Mouse (Mus musculus) kidney, postnatal 25 days (tissue): ENCODE measurements at regions not wholly inside any gene's neighbourhood (a gene's known extent, or its start where the extent isn't known, plus 50 kb on each side); places are given as distances from the start of the nearest gene placed in this dataset.
"Not testable (repeated sequence)": the region's sequence is repeated elsewhere in the genome, so short reads cannot be mapped to it uniquely, and the experiment has no call there.

Experiments
- DNase-seq, 2 experiments: peaks; one replicate each; pipeline ENCODE4 v3.0.0; 2021; ENCODE audit warnings: mixed read lengths in 2 of 2

GRCm38 (mm10) chr3:111402135-111402534, 1151.3 kb upstream of the Prmt6 start:
- peak in 1 of 2 experiments; percentile 24 for DNase-seq

DNA sequence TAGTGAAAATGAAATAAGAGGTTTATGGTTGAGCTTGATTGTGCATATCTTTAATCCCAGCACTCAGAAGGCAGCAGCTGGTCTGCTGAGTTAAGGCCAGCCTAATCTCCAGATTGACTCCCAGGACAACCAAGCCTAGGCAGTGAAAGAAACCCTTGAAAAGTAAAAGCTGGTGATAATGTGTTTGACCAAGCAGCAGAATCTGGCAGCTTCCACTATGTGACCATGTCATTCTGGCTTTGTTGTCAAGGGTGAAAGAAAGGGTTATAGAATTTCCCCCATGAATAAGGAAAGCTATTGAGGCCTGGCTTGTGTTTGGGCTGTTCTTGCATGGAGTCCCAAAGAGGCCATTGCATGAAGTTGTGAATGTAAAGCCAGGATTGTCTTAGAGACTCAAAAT, 1142.3 kb upstream of the Prmt6 start:
- no peak for DNase-seq

DNA sequence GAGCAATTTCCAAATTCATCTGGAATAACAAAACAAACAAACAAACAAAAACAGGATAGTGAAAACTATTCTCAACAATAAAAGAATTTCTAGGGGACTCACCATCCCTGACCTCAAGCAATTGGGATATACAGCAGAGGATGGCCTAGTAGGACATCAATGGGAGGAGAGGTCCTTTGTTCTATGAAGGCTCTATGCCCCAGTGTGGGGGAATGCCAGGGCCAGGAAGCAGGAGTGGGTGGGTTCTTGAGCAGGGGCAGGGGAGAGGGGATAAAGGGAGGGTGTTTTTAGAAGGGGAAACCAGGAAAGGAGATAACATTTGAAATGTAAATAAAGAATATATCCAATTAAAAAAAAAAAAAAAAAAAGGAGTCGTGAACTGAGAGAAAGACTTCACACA, 1141.9 kb upstream of the Prmt6 start:
- not testable (repeated sequence) for DNase-seq

DNA sequence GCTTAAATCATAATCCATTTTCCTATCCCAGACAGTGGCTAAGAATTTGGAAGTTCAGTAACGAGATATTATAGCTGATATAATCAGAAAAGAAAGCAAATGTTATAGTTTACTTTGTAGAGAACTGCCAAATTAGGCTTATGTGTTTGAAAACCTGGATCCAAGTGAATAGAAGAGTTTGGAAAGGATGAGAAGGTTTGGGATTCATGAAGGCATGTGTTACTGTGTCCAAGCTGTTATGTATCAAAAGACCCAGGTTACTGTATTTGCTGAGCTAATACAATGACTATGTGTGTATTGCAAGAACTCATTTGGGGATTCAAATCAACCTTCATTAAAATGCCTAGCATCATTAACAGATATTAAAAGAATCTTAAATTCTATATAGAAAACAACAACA, 1135.9 kb upstream of the Prmt6 start:
- no peak for DNase-seq

DNA sequence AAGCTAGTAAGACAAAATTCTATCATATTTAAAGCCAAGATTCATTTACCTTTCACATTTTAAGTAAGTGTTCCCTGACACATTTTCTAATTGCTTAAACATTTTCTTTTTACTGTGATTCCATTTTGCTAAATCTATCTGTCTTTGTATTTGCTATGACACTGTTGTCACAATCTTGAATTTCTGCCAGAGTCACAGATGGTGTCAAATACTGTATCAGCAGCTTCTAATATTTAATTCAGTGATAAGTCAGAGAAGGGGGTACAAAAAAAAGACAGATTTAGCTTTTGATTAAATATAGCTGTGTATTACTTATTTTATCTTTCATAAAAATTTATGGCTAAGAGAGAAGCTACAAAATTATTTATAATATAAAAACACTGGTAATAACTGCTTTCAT, 1135.5 kb upstream of the Prmt6 start:
- no peak for DNase-seq

DNA sequence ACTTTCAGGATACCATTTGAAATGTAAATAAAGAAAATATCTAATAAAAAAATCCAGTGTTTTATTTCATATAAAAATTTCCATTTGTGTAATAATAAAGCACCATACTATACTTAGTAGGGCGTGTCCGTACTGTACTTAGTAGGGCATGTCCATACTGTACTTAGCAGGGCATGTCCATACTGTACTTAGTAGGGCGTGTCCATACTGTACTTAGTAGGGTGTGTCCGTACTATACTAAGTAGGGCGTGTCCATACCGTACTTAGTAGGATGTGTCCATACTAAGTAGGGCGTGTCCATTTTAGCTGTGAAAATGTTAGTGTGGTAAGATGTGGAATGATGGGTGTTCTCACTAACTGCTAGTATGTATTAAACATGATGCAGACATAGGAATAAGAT, 1134.8 kb upstream of the Prmt6 start:
- no peak for DNase-seq

GRCm38 (mm10) chr3:111371259-111371658, 1120.5 kb upstream of the Prmt6 start:
- no peak for DNase-seq

DNA sequence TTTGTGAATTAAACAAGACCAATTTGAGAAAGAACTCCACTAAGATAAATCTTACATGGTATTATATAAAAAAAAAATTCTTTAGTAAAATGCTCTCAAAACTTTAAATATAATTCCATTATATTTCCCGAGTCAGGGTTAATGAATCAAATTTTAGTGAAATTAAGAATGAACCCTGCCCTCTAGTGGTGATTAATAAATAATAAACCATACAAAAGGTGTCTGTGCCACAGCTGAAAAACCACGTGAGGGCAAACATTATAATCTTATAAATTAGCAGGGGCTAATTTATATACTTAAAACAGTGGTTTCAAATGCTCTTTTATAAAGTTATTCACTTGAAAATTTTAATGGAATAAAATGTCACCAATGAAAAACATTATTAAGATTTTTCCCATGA, 1087.4 kb upstream of the Prmt6 start:
- no peak for DNase-seq

DNA sequence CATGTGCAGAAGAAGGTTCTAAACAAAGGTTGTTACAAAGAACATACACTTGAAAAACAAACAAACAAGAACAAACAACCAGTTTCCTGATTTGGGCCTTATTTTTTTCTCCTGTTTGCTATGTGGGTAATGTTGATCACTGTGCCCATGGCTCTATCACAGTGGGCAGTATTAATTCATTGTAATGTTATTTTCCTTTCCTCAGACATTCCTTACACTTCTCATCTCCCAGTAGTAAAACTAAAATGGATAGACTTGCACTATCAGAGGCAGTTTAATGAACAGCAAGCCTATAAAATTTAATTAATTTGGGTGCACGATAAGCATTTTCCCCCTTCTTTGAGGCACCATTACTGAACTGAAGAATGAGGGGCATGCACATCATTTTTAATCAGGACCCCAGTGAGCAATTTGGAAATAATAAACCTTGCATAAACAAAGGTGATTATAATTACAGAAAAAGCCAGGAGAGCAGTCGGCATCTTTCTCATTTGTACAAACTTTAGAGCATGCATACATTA, 1040.3 kb upstream of the Prmt6 start:
- no peak for DNase-seq

GRCm38 (mm10) chr3:111281584-111281983, 1030.8 kb upstream of the Prmt6 start:
- DNase-seq = no peak
